Mouse (Mus musculus) lung, postnatal 4 days (tissue): ENCODE measurements around the gene Tmco2.
"Not testable (repeated sequence)": the region's sequence is repeated elsewhere in the genome, so short reads cannot be mapped to it uniquely, and the experiment has no call there.

Experiments
- DNase-seq, 2 experiments: peaks; one replicate each; pipeline ENCODE4 v3.0.0; 2021

The Tmco2 gene

DNA sequence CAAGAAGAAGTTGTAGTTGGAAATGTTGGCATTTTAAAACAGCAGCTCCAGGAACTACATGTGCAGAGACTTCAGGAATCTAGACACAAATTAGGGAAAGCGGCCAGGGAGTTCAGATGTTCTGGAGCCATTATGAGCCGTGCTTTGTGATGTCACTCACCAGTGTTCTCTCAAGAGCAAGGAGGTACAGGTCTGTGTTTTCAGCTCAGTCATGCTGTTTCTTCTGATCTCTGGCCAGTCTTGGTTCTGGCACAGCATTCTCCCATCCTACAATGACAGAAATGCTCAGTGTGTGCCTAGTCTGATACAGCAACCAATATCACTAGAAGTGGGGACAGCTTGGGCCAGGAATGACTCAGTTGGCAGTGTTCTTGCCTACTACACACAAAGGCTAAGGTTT, at the start of gene Tmco2:
Tmco2 (minus strand) TSS at position 101 of the 400 bp plus-strand sequence.
- DNase-seq = no peak

- DNase-seq = no peak
Measured at GRCm38 (mm10) chr4:121103304-121103703, 5.7 kb downstream of the Tmco2 start.

- DNase-seq = peak; percentile 87 to 91
Measured at GRCm38 (mm10) chr4:121097650-121098378, 11.2 kb downstream of the Tmco2 start, which contains the start of gene Zmpste24. Zmpste24 (minus strand) TSS chr4:121098241.

DNA sequence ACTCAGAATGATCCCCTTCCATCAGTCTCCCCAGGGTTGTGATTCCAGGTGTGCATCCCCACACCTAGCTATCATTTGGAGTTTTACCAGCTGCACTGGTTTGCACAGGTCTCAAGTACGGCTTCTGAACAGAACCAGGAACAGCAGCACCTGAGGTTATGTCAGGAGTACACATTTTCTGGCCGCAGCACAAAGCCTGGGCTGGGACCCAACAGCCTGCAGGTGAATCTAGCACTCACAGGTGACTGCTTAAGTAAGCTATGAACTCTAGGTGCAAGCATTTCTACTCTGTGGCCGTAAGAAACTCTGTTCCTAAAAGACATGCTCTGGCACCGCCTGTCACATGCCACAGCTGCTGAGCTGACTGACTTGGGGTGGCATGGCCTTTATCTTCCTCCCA, 18.8 kb downstream of the Tmco2 start:
- no peak for DNase-seq

DNA sequence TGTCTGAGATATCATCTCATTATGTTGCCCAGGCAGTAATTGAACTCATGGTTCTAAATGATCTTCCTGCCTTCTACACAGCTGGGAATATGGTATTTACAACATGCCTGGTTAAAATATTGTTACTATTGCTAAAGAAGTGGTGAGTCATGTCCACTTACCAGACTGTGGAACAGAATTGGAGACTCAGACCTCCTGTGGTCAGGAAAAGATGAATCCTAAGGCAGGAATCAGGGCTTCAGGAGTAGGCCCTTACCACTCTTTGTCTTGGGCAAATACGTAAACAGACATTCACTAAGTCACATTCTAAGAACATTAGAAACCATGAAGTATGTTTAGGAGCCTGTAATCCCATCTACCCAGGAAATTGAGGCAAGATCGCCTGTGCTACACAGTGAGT, 20.3 kb downstream of the Tmco2 start:
- DNase-seq = no peak

DNA sequence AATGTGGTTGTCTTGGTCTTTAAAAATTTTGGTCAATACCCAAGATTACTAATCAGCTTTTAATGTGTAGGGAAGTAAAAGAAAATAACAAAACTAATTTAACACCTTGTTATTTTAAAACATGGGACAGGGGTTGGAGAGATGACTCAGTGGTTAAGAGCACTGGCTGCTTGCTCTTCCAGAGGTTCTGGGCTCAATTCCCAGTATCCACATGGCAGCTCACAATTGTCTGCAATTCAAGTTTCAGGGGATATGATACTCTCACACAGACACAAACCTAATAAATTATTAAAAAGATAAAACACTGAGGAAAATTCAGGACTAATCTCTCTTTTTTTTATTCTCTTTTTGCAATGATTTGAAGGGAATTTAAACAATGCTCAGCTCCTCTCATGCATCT, 24.5 kb downstream of the Tmco2 start:
- no peak for DNase-seq

- no peak for DNase-seq
Measured at GRCm38 (mm10) chr4:121080395-121080794, 28.6 kb downstream of the Tmco2 start.

GRCm38 (mm10) chr4:121077915-121078646, 30.9 kb downstream of the Tmco2 start:
- no peak for DNase-seq

DNA sequence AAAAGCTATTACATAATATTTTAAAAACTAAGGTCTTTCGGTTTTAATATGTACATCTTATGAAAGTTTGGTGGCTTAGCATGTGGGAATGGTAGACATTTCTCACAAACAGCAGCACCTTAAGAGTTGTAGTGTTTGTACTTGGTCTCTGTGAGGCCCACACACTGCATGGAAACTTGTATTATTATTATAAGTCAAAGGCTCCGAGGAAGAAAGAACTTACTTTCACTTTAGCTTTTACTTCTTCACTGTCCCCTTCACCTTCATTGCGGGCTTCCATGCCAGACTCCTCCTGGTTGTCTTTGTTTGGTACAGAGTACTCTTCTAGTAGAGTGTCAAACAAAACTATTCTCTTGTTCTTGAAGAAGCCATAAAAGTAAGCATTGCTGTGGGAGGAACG, 34.8 kb downstream of the Tmco2 start:
- no peak for DNase-seq

DNA sequence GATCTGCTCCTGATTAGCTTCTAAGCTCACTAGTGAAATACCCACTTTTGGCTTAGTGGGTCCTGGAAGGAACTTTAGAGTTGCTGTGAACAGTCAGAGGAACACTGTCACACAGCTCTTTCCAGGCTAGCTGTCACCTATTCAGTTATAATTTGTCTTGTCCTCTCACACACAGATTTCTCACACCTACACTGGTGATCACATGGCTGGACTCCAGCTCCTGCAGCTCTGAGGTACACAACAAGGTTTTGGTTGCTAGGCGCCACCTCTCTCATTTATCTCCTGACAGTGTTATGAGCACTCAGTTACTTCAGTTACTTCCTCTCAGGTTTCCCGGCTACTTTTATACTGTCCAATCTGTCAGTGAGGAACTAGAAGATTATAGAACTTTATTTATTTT, 43.7 kb downstream of the Tmco2 start:
- no peak for DNase-seq

DNA sequence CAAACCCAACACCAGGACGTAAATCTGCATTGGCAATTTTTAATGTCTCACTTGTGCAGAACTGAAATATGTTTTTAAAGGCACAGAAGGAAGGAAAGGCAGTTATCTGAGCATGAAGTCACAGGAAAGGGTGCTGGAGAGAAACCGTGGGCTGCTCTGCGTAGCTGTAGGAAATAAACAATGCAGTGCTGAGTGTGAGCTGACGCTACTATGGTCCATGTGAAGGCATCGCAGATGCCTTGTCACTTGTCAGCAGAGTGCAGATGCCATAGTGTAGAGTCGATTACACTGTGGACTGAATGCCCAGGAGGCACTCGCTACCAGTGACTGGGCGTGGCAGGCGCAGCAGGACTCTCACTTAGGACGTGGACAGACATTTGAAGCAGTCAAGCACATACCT, 49.8 kb downstream of the Tmco2 start:
- not testable (repeated sequence) for DNase-seq

GRCm38 (mm10) chr4:121057032-121057431, 52.0 kb downstream of the Tmco2 start:
- DNase-seq = no peak

- DNase-seq = peak in 1 of 2 experiments; percentile 16
Measured at GRCm38 (mm10) chr4:121056342-121056741, 52.7 kb downstream of the Tmco2 start.
